Mouse (Mus musculus) megakaryocyte, embryonic 14.5 days (primary cell): Measurements from ENCODE around the gene Rbm20.

Experiments used
- FLI1 ChIP-seq: IDR thresholded peaks from 2 replicates; pipeline ENCODE4 v1.6.1; 2012; ENCODE audit warnings: low read length, inconsistent platforms, mixed read lengths
- GATA1 ChIP-seq: IDR thresholded peaks from 3 replicates; pipeline ENCODE4 v1.6.1; 2012; ENCODE audit warnings: mixed read lengths, low read length, inconsistent platforms, borderline replicate concordance

DNA sequence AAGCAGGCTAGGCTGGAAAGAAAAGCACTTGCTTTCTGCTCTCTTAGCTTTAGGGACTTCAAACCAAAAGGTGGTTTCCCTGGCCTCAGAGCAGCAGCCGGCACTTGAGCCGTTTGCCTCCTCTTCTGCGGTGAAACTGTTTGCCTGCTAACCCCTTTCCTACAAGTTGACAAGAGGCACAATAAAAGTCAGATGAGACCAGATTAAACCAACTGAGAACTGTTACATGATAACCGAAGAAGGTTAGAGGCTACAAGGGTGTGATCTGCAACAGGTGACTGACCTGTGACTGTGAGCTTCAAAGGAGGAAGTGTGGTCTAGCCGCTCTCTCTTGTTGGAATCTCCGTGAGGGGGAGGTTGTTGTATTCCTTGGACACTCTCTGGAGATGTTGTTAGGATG is 194.4 kb downstream of the Rbm20 start:
- TF ChIP-seq FLI1 (no peak), GATA1 (no peak)
